Mouse (Mus musculus): ENCODE measurements around the gene Snn. TPM values are rescaled to one million over a fixed set of nuclear protein-coding genes. Genes with fewer than 3 reads are reported as not detected.

Snn gene
- total RNA-seq, 2 experiments from 2014 or later: 7.6 to 10.9 TPM

- no peak for DNase-seq
- intact Hi-C loops (cut with DNase I; ENCODE audit: low total_unique reads): no loop called here
Measured at GRCm38 (mm10) chr16:11072454-11072853, 11.7 kb downstream of the Snn start.

DNA sequence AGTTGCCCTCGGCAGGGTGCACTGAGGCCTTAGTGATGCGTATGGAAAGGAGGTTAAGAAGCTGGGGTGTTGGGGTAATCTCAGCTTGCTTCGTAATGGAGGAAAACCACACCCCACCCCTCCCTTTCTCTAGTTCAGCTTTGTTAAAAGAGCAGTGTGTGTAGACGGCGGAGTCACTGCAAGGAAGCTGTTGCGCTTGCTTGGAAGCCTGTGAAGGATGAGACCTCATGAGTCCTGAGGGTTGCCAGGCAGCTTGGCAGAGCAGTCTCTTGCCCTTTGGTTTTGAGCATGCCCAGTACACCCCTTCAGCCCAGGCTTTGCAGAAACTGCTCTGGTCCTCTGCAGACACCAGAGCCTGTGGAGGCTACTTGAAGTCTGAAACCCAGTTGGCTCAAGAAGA is 12.3 kb downstream of the Snn start:
- intact Hi-C loops (cut with DNase I; ENCODE audit: low total_unique reads): no loop called here
- DNase-seq: no peak

- intact Hi-C loops (cut with DNase I; ENCODE audit: low total_unique reads): no loop called here
- DNase-seq: no peak
Measured at GRCm38 (mm10) chr16:11077601-11078201, 17.0 kb downstream of the Snn start.

GRCm38 (mm10) chr16:11078216-11078869 is 17.6 kb downstream of the Snn start:
- intact Hi-C loops (cut with DNase I; ENCODE audit: low total_unique reads): no loop called here
- DNase-seq: no peak

DNA sequence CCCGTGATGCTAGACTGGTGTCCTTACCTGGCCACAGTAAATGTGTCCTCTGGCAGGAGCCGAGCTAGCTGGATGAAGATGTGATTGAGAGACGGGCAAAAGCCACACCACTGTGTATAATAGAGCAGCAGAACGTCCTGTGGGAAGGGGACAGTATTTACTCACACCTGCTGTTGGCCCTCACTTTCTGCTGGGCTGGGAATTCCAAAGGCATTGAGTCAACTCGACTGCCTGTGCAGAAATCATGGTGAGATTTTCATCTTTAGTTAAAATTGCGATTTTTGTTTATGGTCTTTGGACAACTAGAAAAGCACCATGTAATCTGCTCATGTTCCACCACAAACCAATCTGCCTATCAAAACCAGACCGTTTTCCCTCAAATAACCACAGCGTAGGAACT is 23.4 kb downstream of the Snn start:
- intact Hi-C loops (cut with DNase I; ENCODE audit: low total_unique reads): no loop called here
- no peak for DNase-seq

- intact Hi-C loops (cut with DNase I; ENCODE audit: low total_unique reads): no loop called here
- DNase-seq: no peak
Measured at GRCm38 (mm10) chr16:11086299-11086698, 25.6 kb downstream of the Snn start.

DNA sequence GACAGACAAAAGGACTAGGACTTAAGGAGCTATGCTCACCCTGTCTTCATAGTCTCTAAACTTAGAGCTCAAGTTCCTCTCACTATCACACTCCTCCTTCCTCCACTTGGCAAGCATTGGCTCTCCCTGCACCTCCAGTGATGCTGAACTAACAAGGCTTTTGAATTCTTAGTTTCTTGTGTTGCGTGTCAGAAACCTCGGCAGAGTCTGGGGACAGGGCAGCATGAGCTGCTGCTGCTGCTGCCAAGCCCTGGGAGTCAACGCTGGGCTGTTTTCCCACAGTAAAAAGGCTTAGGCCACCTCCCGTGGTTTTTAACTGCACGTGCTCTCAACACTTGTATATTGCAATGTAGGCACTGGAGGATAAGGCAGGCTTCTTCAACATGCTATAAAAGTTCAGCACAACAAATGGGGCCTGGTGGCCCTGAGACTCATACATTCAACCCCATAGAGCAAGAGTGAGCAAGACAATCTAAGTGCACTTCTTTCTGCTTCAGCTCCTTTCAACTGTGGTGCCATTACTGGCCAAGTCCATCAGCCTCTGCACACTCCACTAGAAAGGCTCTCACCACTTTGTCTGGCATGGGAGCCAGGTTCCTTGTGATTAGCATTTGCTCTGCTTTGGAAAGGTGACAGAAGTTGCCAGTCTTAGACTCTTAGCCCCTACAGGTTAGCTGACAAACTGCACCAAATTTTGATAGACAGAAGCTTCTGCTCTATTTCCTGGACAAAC is 26.3 kb downstream of the Snn start:
- intact Hi-C loops (cut with DNase I; ENCODE audit: low total_unique reads): no loop called here
- DNase-seq: no peak

DNA sequence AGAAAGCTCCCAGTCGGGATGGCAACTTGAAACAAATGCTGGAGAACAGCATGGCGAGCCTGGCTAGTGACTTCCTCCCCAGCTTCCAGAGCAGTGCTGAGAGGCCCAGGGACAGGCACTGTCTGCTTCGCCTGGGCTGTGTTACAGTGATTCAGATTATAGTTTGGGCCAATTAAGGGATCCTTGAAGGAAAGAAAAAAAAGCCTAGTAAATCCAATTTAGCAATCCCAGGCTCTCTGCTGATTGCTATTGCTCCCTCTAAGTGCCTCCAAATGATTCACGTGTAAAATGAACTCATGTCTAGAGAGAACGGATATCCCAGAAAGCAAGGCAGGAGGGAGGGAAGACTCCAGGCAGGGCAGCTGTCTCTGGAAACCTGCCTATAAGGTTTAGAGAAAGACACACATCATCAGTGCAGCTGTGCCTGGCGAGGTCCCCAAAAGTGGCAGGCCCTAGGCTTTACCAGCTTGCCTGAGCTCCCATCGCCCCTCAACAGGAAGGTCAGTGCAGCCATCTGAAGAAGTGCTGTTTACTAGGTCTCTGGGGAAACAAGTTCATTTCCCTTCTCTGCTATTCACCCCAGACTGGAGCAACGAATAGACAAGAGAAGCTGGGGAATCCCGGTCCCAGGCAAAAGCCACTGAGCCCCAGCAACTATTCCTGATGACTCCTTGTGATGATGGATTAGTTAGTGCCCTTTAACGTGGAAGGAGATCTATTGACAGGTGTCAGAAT is 30.3 kb downstream of the Snn start:
- intact Hi-C loops (cut with DNase I; ENCODE audit: low total_unique reads): no loop called here

DNA sequence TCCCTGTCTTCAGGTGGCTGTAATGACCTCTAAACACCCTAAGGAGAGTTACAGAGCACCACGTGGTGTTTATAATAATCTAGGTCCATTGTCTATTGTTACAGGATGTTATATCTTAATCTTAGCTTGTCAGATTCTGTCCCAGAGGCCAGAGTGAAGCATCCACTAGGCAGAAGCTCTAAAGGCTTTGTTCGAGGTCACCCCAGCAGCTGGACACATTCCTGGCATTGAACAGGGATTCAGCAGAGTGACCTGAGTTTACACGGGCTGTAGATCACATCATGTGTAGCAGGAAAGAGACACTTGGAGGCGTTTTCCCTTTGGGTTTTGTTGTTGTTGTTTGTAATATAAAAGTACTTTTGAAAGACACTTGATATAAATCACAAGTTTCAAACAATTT is 31.3 kb downstream of the Snn start:
- intact Hi-C loops (cut with DNase I; ENCODE audit: low total_unique reads): no loop called here
- no peak for DNase-seq

More for the DNA sequence above, 30.3 kb downstream of the Snn start:
- DNase-seq: no peak

DNA sequence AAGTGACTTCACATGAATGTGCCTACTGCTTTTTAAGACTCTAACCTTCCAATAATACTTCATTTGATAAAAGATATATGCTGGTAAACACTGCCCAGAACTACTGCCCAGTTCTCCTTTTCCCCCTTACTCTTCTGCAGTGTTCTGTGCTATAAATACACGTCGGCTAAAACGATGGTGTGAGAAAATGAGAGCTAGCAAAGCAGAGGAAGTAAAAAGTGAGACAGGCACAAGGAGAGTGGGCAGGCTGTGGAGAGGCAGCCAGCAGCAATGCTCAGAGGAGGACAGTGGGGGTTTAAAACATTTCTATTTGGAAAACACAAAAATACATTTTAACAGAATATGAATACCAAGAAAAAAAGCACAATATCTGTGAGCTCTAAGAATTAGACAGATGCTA is 31.8 kb downstream of the Snn start:
- DNase-seq: no peak
- intact Hi-C loops (cut with DNase I; ENCODE audit: low total_unique reads): no loop called here

GRCm38 (mm10) chr16:11093717-11094386 is 33.1 kb downstream of the Snn start:
- no peak for DNase-seq
- intact Hi-C loops (cut with DNase I; ENCODE audit: low total_unique reads): no loop called here

GRCm38 (mm10) chr16:11097301-11097700 is 36.6 kb downstream of the Snn start:
- intact Hi-C loops (cut with DNase I; ENCODE audit: low total_unique reads): no loop called here
- no peak for DNase-seq

- intact Hi-C loops (cut with DNase I; ENCODE audit: low total_unique reads): loop anchor here (5.0 kb wide), 2 partner anchors 68 to 228 kb away; no protein-coding TSS in a partner anchor
- no peak for DNase-seq
Measured at GRCm38 (mm10) chr16:11104905-11105304, 44.2 kb downstream of the Snn start.

GRCm38 (mm10) chr16:11109198-11109740 is 48.5 kb downstream of the Snn start:
- intact Hi-C loops (cut with DNase I; ENCODE audit: low total_unique reads): loop anchor here (5.0 kb wide), 2 partner anchors 72 to 232 kb away; no protein-coding TSS in a partner anchor
- DNase-seq: no peak

GRCm38 (mm10) chr16:11122625-11123024 is 61.9 kb downstream of the Snn start:
- no peak for DNase-seq

DNA sequence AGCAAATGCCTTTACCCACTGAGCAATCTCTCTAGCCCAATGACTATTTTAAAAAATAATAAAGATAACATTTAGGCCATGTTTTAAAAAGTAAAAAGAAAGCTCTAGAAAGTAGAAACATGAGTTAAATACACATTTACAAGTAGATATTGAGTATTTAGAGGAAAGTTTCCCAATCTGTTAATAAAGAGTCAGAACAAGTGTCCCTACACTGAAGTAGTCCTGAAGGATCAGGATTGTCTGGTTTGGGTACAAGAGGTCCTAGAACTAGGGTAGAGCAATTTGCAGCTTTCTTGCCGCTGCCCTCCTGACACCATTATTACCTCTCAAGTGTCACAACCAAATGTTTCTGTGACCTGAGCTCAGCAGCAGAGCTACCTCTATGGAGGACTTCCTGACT is 63.4 kb downstream of the Snn start:
- intact Hi-C loops (cut with DNase I; ENCODE audit: low total_unique reads): no loop called here
- no peak for DNase-seq

More at GRCm38 (mm10) chr16:11122625-11123024, 61.9 kb downstream of the Snn start:
- intact Hi-C loops (cut with DNase I; ENCODE audit: low total_unique reads): no loop called here

Measured in gastrocnemius, postnatal 14 days (tissue).